Mouse (Mus musculus): ENCODE results near the gene Dhrs3. TPM values are rescaled to one million over a fixed set of nuclear protein-coding genes. Genes with fewer than 3 reads are reported as not detected.

Gene Dhrs3
- 6.2 to 9.6 TPM (median 6.6 TPM) in 4 replicates for total RNA-seq (2023; ENCODE audit: inconsistent age)

GRCm38 (mm10) chr4:144892133-144892936, at the start of gene Dhrs3:
Dhrs3 (plus strand) TSS chr4:144892827.

Other genes starting within 250 kb of the Dhrs3 start
- not detected in 4 replicates for gene Gm436, start 206.5 kb upstream of the Dhrs3 start, total RNA-seq (2023; ENCODE audit: inconsistent age)
- not detected in 4 replicates for gene Gm13178, start 171.4 kb upstream of the Dhrs3 start, total RNA-seq (2023; ENCODE audit: inconsistent age)
- gene Gm438, start 106.2 kb upstream of the Dhrs3 start, total RNA-seq (2023; ENCODE audit: inconsistent age) = not detected in 4 replicates